Mouse (Mus musculus) midbrain, embryonic 10.5 days (tissue): ENCODE results near the gene Nkain2. TPM values are rescaled to one million over a fixed set of nuclear protein-coding genes. Genes with fewer than 3 reads are reported as not detected.
A peak's percentile ranks its signal among the peaks of the same experiment; 100 is the strongest.

Experiments used
- DNase-seq: peaks from one replicate; pipeline ENCODE4 v3.0.0-alpha.2; 2017; ENCODE audit warnings: low spot score
- H3K27ac ChIP-seq: fragments of 300-500 bp; sonication (generic); replicated peaks from 2 replicates; pipeline ENCODE4 v1.5.1; 2016; ENCODE audit warnings: mild to moderate bottlenecking
- H3K27me3 ChIP-seq: fragments of 300-500 bp; sonication (generic); 2 replicates; pipeline ENCODE4 v1.6.1; 2016; ENCODE audit warnings: low read depth, mild to moderate bottlenecking; ENCODE audit not compliant: poor library complexity, severe bottlenecking
- H3K36me3 ChIP-seq: fragments of 300-500 bp; sonication (generic); 2 replicates; pipeline ENCODE4 v1.6.1; 2016; ENCODE audit warnings: mild to moderate bottlenecking, moderate library complexity
- H3K4me1 ChIP-seq: fragments of 300-500 bp; sonication (generic); 2 replicates; pipeline ENCODE4 v1.6.1; 2016
- H3K4me3 ChIP-seq: fragments of 300-500 bp; sonication (generic); 2 replicates; pipeline ENCODE4 v1.5.1; 2016; ENCODE audit warnings: mild to moderate bottlenecking, moderate library complexity
- H3K9me3 ChIP-seq: fragments of 300-500 bp; sonication (generic); replicated peaks from 2 replicates; pipeline ENCODE4 v1.6.1; 2016; ENCODE audit warnings: mild to moderate bottlenecking
- WGBS: fragments of 180-500 bp; shearing (Covaris S2); methylation state at CpG from one replicate; pipeline ENCODE4 v1.1.7; 2016; 5-methylcytosine and 5-hydroxymethylcytosine counted together
- polyA plus RNA-seq: library from polyadenylated mRNA; unstranded; fragments of >200 nt; fragmentation: Nextera tagmentation; extraction: Ambion mirVana; gene quantifications from 2 replicates; pipeline ENCODE4 v1.2.1, GENCODE M21; 2016

The Nkain2 gene
- polyA plus RNA-seq = 0.88 and 1.1 TPM in 2 replicates

GRCm38 (mm10) chr10:32889652-32890506, at the start of gene Nkain2:
Gene Nkain2, minus strand, starts transcription at chr10:32890462.
- DNase-seq = peak; percentile 88
- H3K27ac ChIP-seq = peak within 1 kb of the TSS; percentile 89
- under 1% methylated on average over 81 of the region's 81 CpGs for WGBS

GRCm38 (mm10) chr10:32939853-32940252, 49.6 kb upstream of the Nkain2 start:
- no peaks in the 10 kb centered on the region for H3K27me3 ChIP-seq
- H3K4me3 ChIP-seq = no peak overlapping the region
- DNase-seq = no peak
- no peaks in the 10 kb centered on the region for H3K4me1 ChIP-seq
- 0 out of 2 replicates have a peak, but pooled peaks cover 4% of the 10 kb centered on the region for H3K9me3 ChIP-seq
- no peaks in the 10 kb centered on the region for H3K36me3 ChIP-seq
- no peak overlapping the region for H3K27ac ChIP-seq
- WGBS = 94% methylated on average over 3 of the region's 3 CpGs

More at GRCm38 (mm10) chr10:32889652-32890506, at the start of gene Nkain2:
- Histone ChIP-seq H3K36me3 (no peaks in the 10 kb centered on the region), H3K4me3 (peak within 1 kb of the TSS; percentile 84), H3K4me1 (peaks cover 10% of the 10 kb centered on the region; the same call in 1 of the 2 replicates), H3K9me3 (no peaks in the 10 kb centered on the region), H3K27me3 (no peaks in the 10 kb centered on the region)

- no peaks in the 10 kb centered on the region for H3K9me3 ChIP-seq
These were observed 4.8 kb upstream of the Nkain2 start for GRCm38 (mm10) chr10:32895093-32895492.

GRCm38 (mm10) chr10:32890507-32891131, 357 bp upstream of the Nkain2 start:
- WGBS = 7% methylated on average over 13 of the region's 13 CpGs
- Histone ChIP-seq H3K4me3 (peak overlapping the region; percentile 84), H3K4me1 (peaks cover 10% of the 10 kb centered on the region; the same call in 1 of the 2 replicates), H3K27ac (peak overlapping the region; percentile 89), H3K9me3 (no peaks in the 10 kb centered on the region), H3K27me3 (no peaks in the 10 kb centered on the region), H3K36me3 (no peaks in the 10 kb centered on the region)
- peak; percentile 54 for DNase-seq

More at GRCm38 (mm10) chr10:32895093-32895492, 4.8 kb upstream of the Nkain2 start:
- peaks cover 5% of the 10 kb centered on the region; the same call in 1 of the 2 replicates for H3K4me1 ChIP-seq
- peak; percentile 15 for DNase-seq
- H3K4me3 ChIP-seq = no peak overlapping the region
- H3K36me3 ChIP-seq = no peaks in the 10 kb centered on the region
- no peaks in the 10 kb centered on the region for H3K27me3 ChIP-seq
- H3K27ac ChIP-seq = no peak overlapping the region

- no peaks in the 10 kb centered on the region for H3K4me1 ChIP-seq
- no peak overlapping the region for H3K4me3 ChIP-seq
- 73% methylated on average over 6 of the region's 6 CpGs for WGBS
These were observed 8.3 kb downstream of the Nkain2 start for GRCm38 (mm10) chr10:32881977-32882376.

GRCm38 (mm10) chr10:32870691-32871406, 19.4 kb downstream of the Nkain2 start:
- 92% methylated on average over 1 of the region's 1 CpGs for WGBS
- no peak for DNase-seq
- Histone ChIP-seq H3K4me1 (no peaks in the 10 kb centered on the region), H3K9me3 (no peaks in the 10 kb centered on the region), H3K4me3 (no peak overlapping the region), H3K27me3 (no peaks in the 10 kb centered on the region), H3K27ac (no peak overlapping the region), H3K36me3 (no peaks in the 10 kb centered on the region)

More at GRCm38 (mm10) chr10:32881977-32882376, 8.3 kb downstream of the Nkain2 start:
- Histone ChIP-seq H3K9me3 (no peaks in the 10 kb centered on the region), H3K36me3 (no peaks in the 10 kb centered on the region), H3K27ac (no peak overlapping the region), H3K27me3 (no peaks in the 10 kb centered on the region)
- no peak for DNase-seq

GRCm38 (mm10) chr10:32869541-32869940, 20.7 kb downstream of the Nkain2 start:
- 43% methylated on average over 1 of the region's 1 CpGs for WGBS
- H3K4me3 ChIP-seq = no peak overlapping the region
- no peaks in the 10 kb centered on the region for H3K27me3 ChIP-seq
- H3K4me1 ChIP-seq = no peaks in the 10 kb centered on the region
- H3K27ac ChIP-seq = no peak overlapping the region
- no peak for DNase-seq
- no peaks in the 10 kb centered on the region for H3K9me3 ChIP-seq
- no peaks in the 10 kb centered on the region for H3K36me3 ChIP-seq

- Histone ChIP-seq H3K4me3 (no peak overlapping the region), H3K4me1 (no peaks in the 10 kb centered on the region), H3K9me3 (no peaks in the 10 kb centered on the region), H3K27ac (no peak overlapping the region), H3K36me3 (no peaks in the 10 kb centered on the region), H3K27me3 (no peaks in the 10 kb centered on the region)
- 87% methylated on average over 4 of the region's 4 CpGs for WGBS
- no peak for DNase-seq
These were observed 74.9 kb downstream of the Nkain2 start for GRCm38 (mm10) chr10:32815210-32815883.

GRCm38 (mm10) chr10:32796215-32796614, 94.0 kb downstream of the Nkain2 start:
- H3K36me3 ChIP-seq = no peaks in the 10 kb centered on the region
- WGBS = 81% methylated on average over 2 of the region's 2 CpGs
- no peaks in the 10 kb centered on the region for H3K4me1 ChIP-seq
- no peak overlapping the region for H3K27ac ChIP-seq
- H3K9me3 ChIP-seq = no peaks in the 10 kb centered on the region
- H3K27me3 ChIP-seq = no peaks in the 10 kb centered on the region
- no peak overlapping the region for H3K4me3 ChIP-seq
- DNase-seq = no peak

- Histone ChIP-seq H3K4me3 (no peak overlapping the region), H3K4me1 (no peaks in the 10 kb centered on the region), H3K36me3 (no peaks in the 10 kb centered on the region), H3K27ac (no peak overlapping the region), H3K27me3 (no peaks in the 10 kb centered on the region), H3K9me3 (no peaks in the 10 kb centered on the region)
- DNase-seq = no peak
These were observed 99.7 kb downstream of the Nkain2 start for GRCm38 (mm10) chr10:32790541-32790940.

GRCm38 (mm10) chr10:32782732-32783359, 107.4 kb downstream of the Nkain2 start:
- WGBS = 88% methylated on average over 3 of the region's 3 CpGs
- no peak for DNase-seq
- no peaks in the 10 kb centered on the region for H3K27me3 ChIP-seq
- no peak overlapping the region for H3K4me3 ChIP-seq
- no peaks in the 10 kb centered on the region for H3K4me1 ChIP-seq
- no peaks in the 10 kb centered on the region for H3K9me3 ChIP-seq
- no peak overlapping the region for H3K27ac ChIP-seq
- H3K36me3 ChIP-seq = no peaks in the 10 kb centered on the region

GRCm38 (mm10) chr10:32738989-32739388, 151.3 kb downstream of the Nkain2 start:
- H3K9me3 ChIP-seq = no peaks in the 10 kb centered on the region
- WGBS = 87% methylated on average over 2 of the region's 2 CpGs
- no peak for DNase-seq
- H3K36me3 ChIP-seq = no peaks in the 10 kb centered on the region
- H3K27me3 ChIP-seq = no peaks in the 10 kb centered on the region
- H3K4me3 ChIP-seq = no peak overlapping the region
- H3K4me1 ChIP-seq = no peaks in the 10 kb centered on the region
- H3K27ac ChIP-seq = no peak overlapping the region
